Mouse (Mus musculus): ENCODE results near the gene Stox2. TPM values are rescaled to one million over a fixed set of nuclear protein-coding genes. Genes with fewer than 3 reads are reported as not detected.

Stox2 gene
- 9.7 TPM for polyA plus RNA-seq (2014; fragmentation: Illumina TruSeq; extraction: RNeasy Lipid Tissue Mini Kit (QIAGEN cat#74804); ENCODE audit: low read depth, low replicate concordance)

GRCm38 (mm10) chr8:47446312-47447046, at the start of gene Stox2:
Stox2 (minus strand) TSS chr8:47446362.

Other genes starting within 250 kb of the Stox2 start
- 23.4 TPM for gene Trappc11, start 87.1 kb upstream of the Stox2 start, polyA plus RNA-seq (2014; fragmentation: Illumina TruSeq; extraction: RNeasy Lipid Tissue Mini Kit (QIAGEN cat#74804); ENCODE audit: low read depth, low replicate concordance)
- gene Rwdd4a, start 87.3 kb upstream of the Stox2 start, polyA plus RNA-seq (2014; fragmentation: Illumina TruSeq; extraction: RNeasy Lipid Tissue Mini Kit (QIAGEN cat#74804); ENCODE audit: low read depth, low replicate concordance): 20.8 TPM
- gene Ing2, start 229.2 kb upstream of the Stox2 start, polyA plus RNA-seq (2014; fragmentation: Illumina TruSeq; extraction: RNeasy Lipid Tissue Mini Kit (QIAGEN cat#74804); ENCODE audit: low read depth, low replicate concordance): 23.3 TPM